32 mouse cellular contexts compared by ENCODE assay signal in genomic region chrX:20915075-20915474, GRCm38 (mm10). TPM values are rescaled to one million over a fixed set of nuclear protein-coding genes. Genes with fewer than 3 reads are reported as not detected.
DNase-seq lines count a peak whose midpoint lies in the region; ATAC-seq and TF ChIP-seq lines count a peak whose summit lies in the region.
"Had no signal": no experiment of that assay in that cellular context is flagged by ENCODE, and none has a peak within 500 bp of the region (broad histone marks: within the 10 kb centered on the region; RNA-seq: fewer than 3 reads in every experiment).

No protein-coding gene starts in this region.

- H3K9me3 ChIP-seq in hindbrain, postnatal 0 days (ENCODE audit: low read length) = no peaks in the 10 kb centered on the region
- no peaks in the 10 kb centered on the region for H3K9me3 ChIP-seq in limb, embryonic 10.5 days (replicated peaks)
- H3K9me3 ChIP-seq: embryonic facial prominence, embryonic 12.5 days; forebrain, embryonic 10.5 days; forebrain, embryonic 15.5 days; heart, embryonic 10.5 days; heart, embryonic 15.5 days; intestine, embryonic 15.5 days; limb, embryonic 13.5 days; neural tube, embryonic 12.5 days had no signal

- H3K4me3 ChIP-seq in hindbrain, postnatal 0 days (ENCODE audit: low read length) = no peak overlapping the region
- no peak overlapping the region for H3K4me3 ChIP-seq in limb, embryonic 10.5 days
- H3K4me3 ChIP-seq: embryonic facial prominence, embryonic 12.5 days; forebrain, embryonic 10.5 days; forebrain, embryonic 15.5 days; heart, embryonic 10.5 days; heart, embryonic 15.5 days; intestine, embryonic 15.5 days; limb, embryonic 13.5 days; neural tube, embryonic 12.5 days had no signal

- no peak overlapping the region for H3K27ac ChIP-seq in hindbrain, postnatal 0 days
- no peak overlapping the region for H3K27ac ChIP-seq in limb, embryonic 10.5 days
- H3K27ac ChIP-seq: embryonic facial prominence, embryonic 12.5 days; forebrain, embryonic 10.5 days; forebrain, embryonic 15.5 days; heart, embryonic 10.5 days; heart, embryonic 15.5 days; intestine, embryonic 15.5 days; kidney, postnatal 0 days; limb, embryonic 13.5 days; neural tube, embryonic 12.5 days had no signal

- 0 out of 2 replicates have a peak, but pooled peaks cover 3% of the 10 kb centered on the region for H3K4me1 ChIP-seq in hindbrain, postnatal 0 days (ENCODE audit: insufficient read depth, low read length)
- no peaks in the 10 kb centered on the region for H3K4me1 ChIP-seq in limb, embryonic 10.5 days
- H3K4me1 ChIP-seq: embryonic facial prominence, embryonic 12.5 days; forebrain, embryonic 10.5 days; heart, embryonic 15.5 days; intestine, embryonic 15.5 days; limb, embryonic 13.5 days; neural tube, embryonic 12.5 days had no signal

- no peak overlapping the region for H3K4me2 ChIP-seq in hindbrain, postnatal 0 days (ENCODE audit: low read depth, low read length)
- H3K4me2 ChIP-seq: embryonic facial prominence, embryonic 12.5 days; forebrain, embryonic 15.5 days; heart, embryonic 15.5 days; intestine, embryonic 15.5 days; limb, embryonic 13.5 days; liver, embryonic 11.5 days; midbrain, embryonic 11.5 days; neural tube, embryonic 12.5 days had no signal

- DNase-seq in layer of hippocampus, adult 11-12 months (ENCODE audit: low spot score) = peak; percentile 16
- DNase-seq in layer of hippocampus, postnatal 25 days (ENCODE audit: extremely low spot score in 1 of 2, low spot score in 1 of 2) = no peak
- DNase-seq in right cerebral cortex, adult 2 months (ENCODE audit: low spot score in 2 of 2) = peak; percentile 29 to 32
- DNase-seq in right cerebral cortex, postnatal 14 days = no peak
- DNase-seq in MN1 (ENCODE audit: low spot score) = peak; percentile 27
- no peak for DNase-seq in hindbrain, postnatal 0 days (ENCODE audit: low spot score)
- DNase-seq in limb, embryonic 10.5 days (ENCODE audit: low spot score) = no peak
- DNase-seq: adrenal gland, postnatal 10 days; cerebellum, adult 11-12 months; cerebellum, adult 9-11 months; embryo, embryonic 11 days; gastrocnemius, postnatal 14 days; heart, adult 11 months; kidney, adult 2 months; kidney, postnatal 4 days; liver, postnatal 0 days; lung, postnatal 36 days; thymus, adult 18-20 months; thymus, postnatal 25 days had no signal

- H3K9ac ChIP-seq in hindbrain, postnatal 0 days (replicated peaks; ENCODE audit: low read length) = no peak overlapping the region
- H3K9ac ChIP-seq: embryonic facial prominence, embryonic 12.5 days; forebrain, embryonic 15.5 days; heart, embryonic 15.5 days; intestine, embryonic 15.5 days; limb, embryonic 13.5 days; liver, postnatal 0 days; neural tube, embryonic 12.5 days had no signal

- no peaks in the 10 kb centered on the region for H3K36me3 ChIP-seq in hindbrain, postnatal 0 days (ENCODE audit: insufficient read depth, low read length)
- H3K36me3 ChIP-seq in limb, embryonic 10.5 days = no peaks in the 10 kb centered on the region
- H3K36me3 ChIP-seq: embryonic facial prominence, embryonic 12.5 days; forebrain, embryonic 10.5 days; forebrain, embryonic 15.5 days; heart, embryonic 10.5 days; heart, embryonic 15.5 days; intestine, embryonic 15.5 days; limb, embryonic 13.5 days; neural tube, embryonic 12.5 days had no signal

- no peak for ATAC-seq in hindbrain, postnatal 0 days
- ATAC-seq: forebrain, embryonic 15.5 days; hindbrain, embryonic 16.5 days; intestine, embryonic 15.5 days; liver, postnatal 0 days; midbrain, embryonic 16.5 days had no signal

- H3K27me3 ChIP-seq in hindbrain, postnatal 0 days (ENCODE audit: insufficient read depth, low read length) = no peaks in the 10 kb centered on the region
- peaks cover 13% of the 10 kb centered on the region for H3K27me3 ChIP-seq in limb, embryonic 10.5 days (ENCODE audit: low read depth, poor library complexity, severe bottlenecking)
- H3K27me3 ChIP-seq: embryonic facial prominence, embryonic 12.5 days; forebrain, embryonic 15.5 days; intestine, embryonic 15.5 days; neural tube, embryonic 12.5 days had no signal

- TF ChIP-seq CTCF in hindbrain, postnatal 0 days (IDR thresholded peaks at IDR 0.05; ENCODE audit: low read depth) = no peak

RNA-seq across cellular contexts. Expression of gene Syn1, which starts 5.7 kb away (rescaled TPM):
- total RNA-seq in layer of hippocampus, postnatal 25 days (2021) = 100 to 1,000 TPM; 476 to 498 TPM
- total RNA-seq in hindbrain, postnatal 0 days (2014; rRNA removed) = 65.4 and 75.9 TPM in 2 replicates
- 70.5 and 88.8 TPM in 2 replicates for polyA plus RNA-seq in hindbrain, postnatal 0 days (2015; fragmentation: Nextera tagmentation; extraction: Ambion mirVana)
- 0.13 and 0.14 TPM in 2 replicates for polyA plus RNA-seq in limb, embryonic 10.5 days (2016; fragmentation: Nextera tagmentation; extraction: Ambion mirVana)

RNA-seq across cellular contexts. Expression of gene Cfp, which starts 16.3 kb away (rescaled TPM):
- 10 to 100 TPM; 12.4 to 17.5 TPM for total RNA-seq in layer of hippocampus, postnatal 25 days (2021)
- total RNA-seq in hindbrain, postnatal 0 days (2014; rRNA removed) = 5.4 and 10.2 TPM in 2 replicates
- polyA plus RNA-seq in hindbrain, postnatal 0 days (2015; fragmentation: Nextera tagmentation; extraction: Ambion mirVana) = 2.9 and 3.8 TPM in 2 replicates
- polyA plus RNA-seq in limb, embryonic 10.5 days (2016; fragmentation: Nextera tagmentation; extraction: Ambion mirVana) = 3.5 and 3.8 TPM in 2 replicates

RNA-seq across cellular contexts. Expression of gene Elk1, which starts 35.3 kb away (rescaled TPM):
- 10 to 100 TPM; 75.4 to 79.0 TPM for total RNA-seq in layer of hippocampus, postnatal 25 days (2021)
- total RNA-seq in hindbrain, postnatal 0 days (2014; rRNA removed) = 30.5 and 31.1 TPM in 2 replicates
- polyA plus RNA-seq in hindbrain, postnatal 0 days (2015; fragmentation: Nextera tagmentation; extraction: Ambion mirVana) = 13.7 and 14.5 TPM in 2 replicates
- polyA plus RNA-seq in limb, embryonic 10.5 days (2016; fragmentation: Nextera tagmentation; extraction: Ambion mirVana) = 13.8 and 17.7 TPM in 2 replicates

RNA-seq across cellular contexts. Expression of gene Timp1, which starts 45.1 kb away (rescaled TPM):
- under 1 TPM; 0.34 to 0.47 TPM for total RNA-seq in layer of hippocampus, postnatal 25 days (2021)
- total RNA-seq in hindbrain, postnatal 0 days (2014; rRNA removed) = 3.8 and 5.7 TPM in 2 replicates
- 5.4 and 6.3 TPM in 2 replicates for polyA plus RNA-seq in hindbrain, postnatal 0 days (2015; fragmentation: Nextera tagmentation; extraction: Ambion mirVana)
- polyA plus RNA-seq in limb, embryonic 10.5 days (2016; fragmentation: Nextera tagmentation; extraction: Ambion mirVana) = 12.8 and 13.5 TPM in 2 replicates

RNA-seq across cellular contexts. Expression of gene Uxt, which starts 46.7 kb away (rescaled TPM):
- total RNA-seq in layer of hippocampus, postnatal 25 days (2021) = 10 to 100 TPM in 1 of 2 experiments, 1 to 10 TPM in 1; 9.6 to 13.0 TPM
- 9.7 and 12.0 TPM in 2 replicates for total RNA-seq in hindbrain, postnatal 0 days (2014; rRNA removed)
- polyA plus RNA-seq in hindbrain, postnatal 0 days (2015; fragmentation: Nextera tagmentation; extraction: Ambion mirVana) = 32.2 and 33.2 TPM in 2 replicates
- polyA plus RNA-seq in limb, embryonic 10.5 days (2016; fragmentation: Nextera tagmentation; extraction: Ambion mirVana) = 65.6 and 68.2 TPM in 2 replicates

Comparison
In these comparisons a context has a peak if more than half of its experiments do, and no peak if none do; other contexts are left out.
1. DNase-seq: peak in layer of hippocampus, adult 11-12 months (single experiment), right cerebral cortex, adult 2 months (2 of 2) and MN1 (single experiment); none in layer of hippocampus, postnatal 25 days (0 of 2), right cerebral cortex, postnatal 14 days (single experiment), hindbrain, postnatal 0 days (single experiment) and limb, embryonic 10.5 days (single experiment).